Mouse (Mus musculus) cerebellum, adult 2 months (tissue): ENCODE data around the gene Serpinb9b. TPM values are rescaled to one million over a fixed set of nuclear protein-coding genes. Genes with fewer than 3 reads are reported as not detected.

ENCODE experiments used
- DNase-seq, 2 experiments: peaks; one replicate each; pipeline ENCODE4 v3.0.0; 2021
- H3K27ac ChIP-seq: fragments of 200-500 bp; 2 replicates; pipeline ENCODE4 v1.5.1; 2012; ENCODE audit warnings: low read length, control low read depth, inconsistent platforms; ENCODE audit not compliant: insufficient read depth
- H3K27me3 ChIP-seq: fragments of 200-500 bp; 2 replicates; pipeline ENCODE4 v1.6.1; 2012; ENCODE audit warnings: inconsistent platforms, mild to moderate bottlenecking, low read length, moderate library complexity; ENCODE audit not compliant: control insufficient read depth, insufficient read depth
- H3K4me1 ChIP-seq: fragments of 200-500 bp; 2 replicates; pipeline ENCODE4 v1.6.1; 2011; ENCODE audit warnings: low read length; ENCODE audit not compliant: control insufficient read depth, insufficient read depth
- H3K4me3 ChIP-seq: fragments of 200-500 bp; replicated peaks from 2 replicates; pipeline ENCODE3; 2011; ENCODE audit warnings: mild to moderate bottlenecking, low read depth, low read length, control low read depth; ENCODE audit not compliant: insufficient read depth
- CTCF ChIP-seq: fragments of 200-500 bp; IDR thresholded peaks from 2 replicates; pipeline ENCODE4 v1.5.1; 2011; ENCODE audit warnings: low read depth, mild to moderate bottlenecking, control low read depth, low read length, moderate library complexity, borderline replicate concordance; ENCODE audit not compliant: insufficient read depth
- POLR2A ChIP-seq: fragments of 200-500 bp; IDR thresholded peaks from 2 replicates; pipeline ENCODE4 v1.6.1; 2011; ENCODE audit warnings: low read length, control low read depth, borderline replicate concordance; ENCODE audit not compliant: insufficient read depth
- WGBS: fragments of 180-500 bp; shearing (Covaris S2); methylation state at CpG from one replicate; pipeline ENCODE4 v1.1.7; 2018; 5-methylcytosine and 5-hydroxymethylcytosine counted together
- polyA plus RNA-seq: library from polyadenylated mRNA; depleted of rRNA; stranded (reverse); fragments of >200 nt; gene quantifications from 2 replicates; pipeline ENCODE4 v1.2.3, GENCODE M21; 2012

Serpinb9b gene
- polyA plus RNA-seq, 1 experiment: 0.03 TPM

DNA sequence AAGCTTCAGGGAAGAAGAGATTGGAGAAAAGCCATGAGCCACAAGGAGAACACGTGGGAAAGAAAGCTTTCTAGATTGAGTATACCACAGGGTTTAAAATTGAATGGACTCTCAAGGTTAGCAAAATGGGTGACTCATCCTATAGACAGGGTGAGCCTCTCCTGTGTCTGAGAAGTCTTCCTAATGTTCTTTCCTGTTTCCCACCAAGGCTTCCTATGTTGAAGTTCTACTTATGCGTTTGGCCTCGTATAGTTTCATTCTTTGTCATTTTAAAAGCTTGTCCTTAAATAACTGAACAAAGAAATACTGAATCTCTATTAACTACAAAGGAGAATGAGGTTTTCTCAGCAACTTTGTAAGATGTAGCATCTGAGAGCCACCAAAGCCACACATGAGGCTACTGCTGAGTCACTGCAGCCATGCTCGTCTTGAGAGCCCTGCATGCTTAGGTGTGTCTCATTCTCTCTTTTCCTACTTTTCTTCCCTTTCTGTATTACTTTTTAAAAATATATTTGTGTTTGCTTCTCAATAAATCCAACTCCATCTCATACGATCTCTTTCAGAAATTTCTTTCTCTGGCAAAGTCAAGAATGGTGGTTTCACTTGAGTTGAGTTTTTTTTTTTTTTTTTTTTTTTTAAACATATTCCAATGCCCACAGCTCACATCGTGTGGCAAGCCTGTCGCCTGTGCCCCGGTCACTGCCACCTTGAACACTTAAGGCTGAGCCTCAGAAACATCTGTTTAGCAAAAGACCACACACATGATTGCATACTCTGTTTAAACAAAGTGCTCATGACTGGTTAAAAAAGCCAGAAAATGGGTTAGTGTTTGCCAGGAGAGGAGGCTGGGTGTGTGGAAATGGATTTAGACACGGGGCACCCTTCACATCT lies 23.4 kb upstream of the Serpinb9b start:
- Histone ChIP-seq H3K4me1 (no peaks in the 10 kb centered on the region), H3K4me3 (no peak overlapping the region), H3K27me3 (no peaks in the 10 kb centered on the region), H3K27ac (no peak overlapping the region)
- TF ChIP-seq POLR2A (no peak), CTCF (no peak)
- WGBS: 55% methylated on average over 9 of the region's 9 CpGs
- DNase-seq: no peak

DNA sequence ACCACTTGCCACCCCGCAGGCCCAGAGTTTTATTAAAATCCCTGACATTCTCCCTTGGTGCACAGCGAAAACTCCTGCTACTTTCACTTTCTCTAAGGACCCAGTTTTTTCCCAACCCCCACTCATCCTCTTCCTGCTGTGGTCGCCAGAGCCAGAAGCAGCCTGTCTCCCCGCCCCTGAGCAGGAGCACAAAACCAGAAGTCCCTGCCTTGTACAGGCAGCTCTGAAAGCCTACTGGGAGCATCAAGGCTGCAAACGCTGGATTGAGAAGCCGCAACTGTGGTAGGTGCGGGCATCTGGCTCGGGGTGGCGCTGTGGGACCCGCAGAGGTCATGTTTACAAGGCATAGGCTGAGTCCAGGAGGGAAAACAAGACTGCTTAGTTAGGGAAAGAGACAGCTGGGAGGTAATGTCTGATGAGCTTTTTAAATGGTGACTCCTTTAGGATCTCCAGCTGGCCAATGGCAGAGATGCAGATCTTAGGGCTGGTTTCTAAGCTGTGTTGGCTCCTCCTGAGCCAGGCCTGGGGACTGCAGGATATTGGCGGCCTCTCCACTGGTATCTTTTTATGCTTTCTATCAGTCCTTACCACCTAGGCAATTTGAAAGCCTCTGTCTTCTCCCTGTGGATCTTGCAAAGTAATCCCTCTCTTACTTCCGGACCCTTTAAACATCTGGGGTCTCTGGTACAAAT lies 22.7 kb upstream of the Serpinb9b start:
- 12% methylated on average over 12 of the region's 12 CpGs for WGBS
- H3K4me3 ChIP-seq: peak overlapping the region; percentile 38

DNA sequence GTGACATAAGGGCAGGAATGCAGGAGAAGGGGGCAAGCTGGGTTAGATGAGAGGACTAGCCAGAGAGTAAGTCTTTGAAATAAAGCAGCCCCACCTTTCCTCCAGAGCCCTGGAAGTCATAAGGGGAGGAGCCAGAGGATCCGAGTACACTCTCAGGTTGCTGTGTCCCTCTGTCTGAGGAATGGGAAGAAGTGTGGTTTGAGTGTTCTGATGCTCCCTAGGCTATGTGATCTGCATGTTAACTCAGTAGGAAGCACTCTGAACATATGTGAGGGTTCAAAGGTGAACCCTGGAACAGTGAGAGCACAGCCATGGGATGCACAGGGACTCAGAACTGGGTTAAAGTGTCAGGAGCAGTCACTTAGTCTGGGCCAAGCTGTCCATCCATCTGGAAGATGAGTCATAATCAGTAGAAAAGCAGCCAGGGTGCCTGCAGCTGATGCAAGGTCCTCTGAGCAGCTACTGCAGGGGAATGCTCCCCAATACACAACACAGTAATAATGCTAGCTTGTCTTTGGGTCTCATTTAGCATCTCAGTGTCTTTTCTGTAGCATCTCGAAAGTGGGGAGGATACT lies 21.6 kb upstream of the Serpinb9b start:
- Histone ChIP-seq H3K27me3 (no peaks in the 10 kb centered on the region), H3K4me3 (no peak overlapping the region), H3K27ac (no peak overlapping the region), H3K4me1 (no peaks in the 10 kb centered on the region)
- DNase-seq: peak in 1 of 2 experiments; percentile 8
- TF ChIP-seq POLR2A (no peak), CTCF (no peak)
- 78% methylated on average over 2 of the region's 2 CpGs for WGBS

More for the DNA sequence above, 22.7 kb upstream of the Serpinb9b start:
- no peak overlapping the region for H3K27ac ChIP-seq
- TF ChIP-seq POLR2A (no peak), CTCF (peak; percentile 61; the same call in 1 of the 2 replicates)
- no peaks in the 10 kb centered on the region for H3K4me1 ChIP-seq
- DNase-seq: peak; percentile 61 to 65
- H3K27me3 ChIP-seq: no peaks in the 10 kb centered on the region

DNA sequence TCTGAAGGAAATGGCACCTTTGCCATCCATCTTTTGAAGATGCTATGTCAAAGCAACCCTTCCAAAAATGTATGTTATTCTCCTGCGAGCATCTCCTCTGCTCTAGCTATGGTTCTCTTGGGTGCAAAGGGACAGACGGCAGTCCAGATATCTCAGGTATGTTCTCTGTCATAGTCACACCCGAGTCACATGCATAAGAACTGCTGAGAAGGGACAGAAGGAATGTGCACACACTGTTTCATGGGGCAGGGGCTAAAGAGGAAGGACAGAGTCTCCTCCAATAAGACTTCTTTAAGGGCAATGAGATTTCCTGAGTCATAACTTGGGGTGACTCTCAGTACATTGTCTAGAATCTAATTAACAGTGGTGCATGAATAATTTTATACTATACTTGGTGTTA lies 20.7 kb upstream of the Serpinb9b start:
- Histone ChIP-seq H3K27ac (no peak overlapping the region), H3K4me3 (no peak overlapping the region), H3K4me1 (no peaks in the 10 kb centered on the region), H3K27me3 (no peaks in the 10 kb centered on the region)
- TF ChIP-seq POLR2A: no peak
- no peak for TF ChIP-seq CTCF
- WGBS: 93% methylated on average over 3 of the region's 3 CpGs
- DNase-seq: no peak

DNA sequence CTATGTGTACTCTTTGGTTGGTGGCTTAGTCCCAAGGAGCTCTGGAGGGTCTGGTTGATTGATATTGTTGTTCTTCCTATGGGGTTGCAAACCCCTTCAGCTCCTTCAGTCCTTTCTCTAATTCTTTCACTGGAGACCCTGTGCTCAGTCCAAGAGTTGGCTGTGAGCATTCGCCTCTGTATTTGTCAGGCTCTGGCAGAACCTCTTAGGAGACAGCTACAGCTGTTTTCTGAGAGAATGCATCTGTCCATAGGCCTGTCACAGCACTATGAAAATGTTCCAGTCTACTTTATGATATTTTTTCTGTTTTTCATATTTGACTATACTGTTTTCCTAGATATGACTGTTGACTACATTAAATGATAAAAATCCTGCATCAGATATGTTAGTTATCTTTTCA lies 14.8 kb upstream of the Serpinb9b start:
- 62% methylated on average over 1 of the region's 1 CpGs for WGBS
- no peak overlapping the region for H3K27ac ChIP-seq
- no peak for TF ChIP-seq CTCF
- TF ChIP-seq POLR2A: no peak
- no peaks in the 10 kb centered on the region for H3K4me1 ChIP-seq
- no peak for DNase-seq
- no peaks in the 10 kb centered on the region for H3K27me3 ChIP-seq
- no peak overlapping the region for H3K4me3 ChIP-seq

DNA sequence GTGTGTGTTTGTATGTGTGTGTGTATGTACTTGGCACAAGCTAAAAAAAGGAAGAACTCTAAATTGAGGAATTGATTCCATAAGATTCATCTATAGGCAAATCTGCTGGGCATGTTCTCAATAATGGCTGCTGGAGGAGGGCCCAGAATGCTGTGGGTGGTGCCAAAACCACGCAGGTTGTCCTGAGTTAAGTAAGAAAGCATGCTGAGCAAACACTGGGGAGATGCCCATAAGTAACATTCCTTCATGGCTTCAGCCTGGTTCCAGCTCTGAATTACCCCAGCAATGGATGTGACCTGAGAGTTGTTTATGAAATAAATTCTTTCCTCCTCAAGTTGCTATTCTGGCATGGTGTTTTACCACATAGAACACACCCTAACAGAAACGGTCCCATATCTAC lies 13.9 kb upstream of the Serpinb9b start:
- no peaks in the 10 kb centered on the region for H3K4me1 ChIP-seq
- 52% methylated on average over 2 of the region's 2 CpGs for WGBS
- no peak overlapping the region for H3K4me3 ChIP-seq
- no peak for DNase-seq
- no peak for TF ChIP-seq CTCF
- TF ChIP-seq POLR2A: no peak
- H3K27ac ChIP-seq: no peak overlapping the region
- H3K27me3 ChIP-seq: no peaks in the 10 kb centered on the region

DNA sequence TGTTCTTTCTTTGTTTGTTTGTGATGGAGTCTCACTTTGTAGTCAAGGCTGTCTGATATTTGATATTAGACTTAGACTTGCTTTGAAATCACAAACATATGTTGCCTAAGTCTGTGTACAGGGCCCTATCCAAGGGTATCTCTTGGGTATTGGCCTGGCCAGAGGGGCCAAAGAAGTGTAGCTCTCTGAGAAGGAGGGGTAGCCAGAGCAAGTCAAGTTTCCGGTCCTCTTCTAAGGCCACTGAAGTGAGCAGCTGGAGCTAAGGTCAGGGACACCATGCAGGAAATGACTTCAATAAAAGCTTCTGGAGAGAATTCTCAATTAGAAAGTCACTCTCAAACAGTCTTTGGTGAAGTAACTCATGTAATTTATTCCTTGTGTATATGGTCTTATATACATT lies 4.8 kb upstream of the Serpinb9b start:
- no peaks in the 10 kb centered on the region for H3K27me3 ChIP-seq
- WGBS: 89% methylated on average over 1 of the region's 1 CpGs
- TF ChIP-seq POLR2A (no peak), CTCF (no peak)

More for the DNA sequence above, 4.8 kb upstream of the Serpinb9b start:
- Histone ChIP-seq H3K27ac (no peak overlapping the region), H3K4me1 (no peaks in the 10 kb centered on the region), H3K4me3 (no peak overlapping the region)
- no peak for DNase-seq
